Mouse (Mus musculus) kidney, embryonic 14.5 days (tissue): ENCODE measurements around the gene Tbx10. TPM values are rescaled to one million over a fixed set of nuclear protein-coding genes. Genes with fewer than 3 reads are reported as not detected.

Source experiments
- ATAC-seq: fragments of 200-750 bp; cut with Nextera tagmentation; 2 replicates; pipeline ENCODE4 v1.8.0; 2017; ENCODE audit warnings: moderate number of reproducible peaks, mild to moderate bottlenecking, moderate TSS enrichment, moderate library complexity; ENCODE audit not compliant: low FRiP score, low TSS enrichment
- H3K27ac ChIP-seq: fragments of 300-500 bp; sonication (generic); 2 replicates; pipeline ENCODE4 v1.5.1; 2014; ENCODE audit warnings: low read depth, mild to moderate bottlenecking, low read length, moderate library complexity, mixed read lengths
- H3K27me3 ChIP-seq: fragments of 300-500 bp; sonication (generic); 2 replicates; pipeline ENCODE4 v1.6.1; 2014; ENCODE audit warnings: mild to moderate bottlenecking, low read length; ENCODE audit not compliant: control insufficient read depth, insufficient read depth
- H3K36me3 ChIP-seq: fragments of 300-500 bp; sonication (generic); 2 replicates; pipeline ENCODE4 v1.6.1; 2014; ENCODE audit warnings: low read length, mixed read lengths; ENCODE audit not compliant: control insufficient read depth, insufficient read depth
- H3K4me1 ChIP-seq: fragments of 300-500 bp; sonication (generic); 2 replicates; pipeline ENCODE4 v1.6.1; 2014; ENCODE audit warnings: low read length, mixed read lengths; ENCODE audit not compliant: control insufficient read depth, insufficient read depth
- H3K4me2 ChIP-seq: fragments of 300-500 bp; sonication (generic); replicated peaks from 2 replicates; pipeline ENCODE4 v1.6.1; 2014; ENCODE audit warnings: low read depth, mild to moderate bottlenecking, low read length
- H3K4me3 ChIP-seq: fragments of 300-500 bp; sonication (generic); 2 replicates; pipeline ENCODE4 v1.5.1; 2014; ENCODE audit warnings: mild to moderate bottlenecking, low read length
- H3K9ac ChIP-seq: fragments of 300-500 bp; sonication (generic); 2 replicates; pipeline ENCODE4 v1.6.1; 2014; ENCODE audit warnings: low read depth, mild to moderate bottlenecking, low read length, moderate library complexity
- H3K9me3 ChIP-seq: fragments of 300-500 bp; sonication (generic); 2 replicates; pipeline ENCODE4 v1.6.1; 2016; ENCODE audit warnings: low read length; ENCODE audit not compliant: control insufficient read depth
- WGBS: fragments of 180-500 bp; shearing (Covaris S2); extraction: QIAGEN DNeasy Blood & Tissue Kit; methylation state at CpG from one replicate; pipeline ENCODE4 v1.1.7; 2014; 5-methylcytosine and 5-hydroxymethylcytosine counted together
- polyA plus RNA-seq: library from polyadenylated mRNA; unstranded; fragments of >200 nt; fragmentation: Nextera tagmentation; extraction: Ambion mirVana; gene quantifications from 2 replicates; pipeline ENCODE4 v1.2.1, GENCODE M21; 2014

Gene Tbx10
- polyA plus RNA-seq, 1 experiment from 2014 or later = 1.1 TPM

GRCm38 (mm10) chr19:3996747-3997146 lies 4.2 kb downstream of the Tbx10 start:
- Histone ChIP-seq H3K9me3 (no peaks in the 10 kb centered on the region), H3K36me3 (no peaks in the 10 kb centered on the region), H3K4me3 (no peak overlapping the region), H3K27me3 (no peaks in the 10 kb centered on the region), H3K27ac (no peak overlapping the region), H3K9ac (no peak overlapping the region), H3K4me2 (no peak overlapping the region), H3K4me1 (peaks cover 37% of the 10 kb centered on the region)
- ATAC-seq = no peak
- WGBS = 82% methylated on average over 8 of the region's 8 CpGs

GRCm38 (mm10) chr19:3997231-3997630 lies 4.7 kb downstream of the Tbx10 start:
- H3K4me2 ChIP-seq = no peak overlapping the region
- no peaks in the 10 kb centered on the region for H3K36me3 ChIP-seq
- H3K4me3 ChIP-seq = no peak overlapping the region
- H3K27me3 ChIP-seq = no peaks in the 10 kb centered on the region
- 53% methylated on average over 8 of the region's 8 CpGs for WGBS
- peaks cover 37% of the 10 kb centered on the region for H3K4me1 ChIP-seq
- no peaks in the 10 kb centered on the region for H3K9me3 ChIP-seq
- no peak for ATAC-seq
- no peak overlapping the region for H3K9ac ChIP-seq
- H3K27ac ChIP-seq = no peak overlapping the region

GRCm38 (mm10) chr19:3998335-3998734 lies 5.8 kb downstream of the Tbx10 start:
- no peak for ATAC-seq
- no peak overlapping the region for H3K9ac ChIP-seq
- no peaks in the 10 kb centered on the region for H3K27me3 ChIP-seq
- no peak overlapping the region for H3K4me2 ChIP-seq
- no peaks in the 10 kb centered on the region for H3K9me3 ChIP-seq
- H3K27ac ChIP-seq = no peak overlapping the region
- 71% methylated on average over 8 of the region's 8 CpGs for WGBS
- H3K36me3 ChIP-seq = no peaks in the 10 kb centered on the region
- H3K4me3 ChIP-seq = no peak overlapping the region
- H3K4me1 ChIP-seq = peaks cover 37% of the 10 kb centered on the region

GRCm38 (mm10) chr19:3999121-3999730 lies 6.7 kb downstream of the Tbx10 start:
- Histone ChIP-seq H3K9me3 (no peaks in the 10 kb centered on the region), H3K4me3 (peak overlapping the region; percentile 76; the same call in 1 of the 2 replicates), H3K27me3 (no peaks in the 10 kb centered on the region), H3K4me2 (peak overlapping the region; percentile 92), H3K36me3 (no peaks in the 10 kb centered on the region), H3K9ac (peak overlapping the region; percentile 23; the same call in 1 of the 2 replicates), H3K4me1 (peaks cover 37% of the 10 kb centered on the region), H3K27ac (no peak overlapping the region)
- ATAC-seq = no peak
- 79% methylated on average over 9 of the region's 9 CpGs for WGBS

GRCm38 (mm10) chr19:4000119-4000900 lies 7.8 kb downstream of the Tbx10 start, which contains the start of the genes Nudt8 and Gm49405:
Nudt8 (plus strand) TSS chr19:4000580.
Gm49405 (plus strand) TSS chr19:4000626.
- Histone ChIP-seq H3K9me3 (no peaks in the 10 kb centered on the region), H3K4me1 (peaks cover 32% of the 10 kb centered on the region), H3K4me2 (peak within 1 kb of the TSS; percentile 92), H3K36me3 (no peaks in the 10 kb centered on the region), H3K9ac (peak within 1 kb of the TSS; percentile 85), H3K27me3 (no peaks in the 10 kb centered on the region), H3K4me3 (peak within 1 kb of the TSS; percentile 76), H3K27ac (peak within 1 kb of the TSS; percentile 93)
- 0% methylated on average over 64 of the region's 64 CpGs for WGBS
- peak; percentile 91 for ATAC-seq

GRCm38 (mm10) chr19:4000949-4001525 lies 8.5 kb downstream of the Tbx10 start:
- H3K9ac ChIP-seq = peak overlapping the region; percentile 85
- no peaks in the 10 kb centered on the region for H3K9me3 ChIP-seq
- peaks cover 32% of the 10 kb centered on the region for H3K4me1 ChIP-seq
- 0 out of 2 replicates have a peak, but pooled peaks have one; percentile 4 for ATAC-seq
- peak overlapping the region; percentile 76 for H3K4me3 ChIP-seq
- peak overlapping the region; percentile 92 for H3K4me2 ChIP-seq
- H3K27ac ChIP-seq = peak overlapping the region; percentile 93
- peaks cover 3% of the 10 kb centered on the region for H3K36me3 ChIP-seq
- WGBS = 14% methylated on average over 17 of the region's 17 CpGs
- H3K27me3 ChIP-seq = no peaks in the 10 kb centered on the region

GRCm38 (mm10) chr19:4001752-4002151 lies 9.2 kb downstream of the Tbx10 start:
- H3K4me1 ChIP-seq = peaks cover 26% of the 10 kb centered on the region
- no peak overlapping the region for H3K4me3 ChIP-seq
- H3K36me3 ChIP-seq = peaks cover 10% of the 10 kb centered on the region
- no peak for ATAC-seq
- 76% methylated on average over 5 of the region's 5 CpGs for WGBS
- H3K27me3 ChIP-seq = no peaks in the 10 kb centered on the region
- H3K27ac ChIP-seq = no peak overlapping the region
- H3K4me2 ChIP-seq = no peak overlapping the region
- H3K9ac ChIP-seq = no peak overlapping the region
- H3K9me3 ChIP-seq = no peaks in the 10 kb centered on the region

- Histone ChIP-seq H3K36me3 (peaks cover 24% of the 10 kb centered on the region), H3K4me3 (no peak within 1 kb of the TSS), H3K27me3 (no peaks in the 10 kb centered on the region), H3K9me3 (no peaks in the 10 kb centered on the region), H3K4me2 (no peak within 1 kb of the TSS), H3K27ac (no peak within 1 kb of the TSS), H3K9ac (no peak within 1 kb of the TSS), H3K4me1 (peaks cover 21% of the 10 kb centered on the region)
- ATAC-seq = no peak
- 67% methylated on average over 1 of the region's 1 CpGs for WGBS
These were observed 10.6 kb downstream of the Tbx10 start, which contains the start of gene Doc2g for GRCm38 (mm10) chr19:4003112-4003511. Doc2g (plus strand) TSS chr19:4003313.

GRCm38 (mm10) chr19:4003641-4004040 lies 11.1 kb downstream of the Tbx10 start:
- no peak overlapping the region for H3K27ac ChIP-seq
- no peak overlapping the region for H3K4me3 ChIP-seq
- no peak for ATAC-seq
- H3K4me1 ChIP-seq = peaks cover 21% of the 10 kb centered on the region
- no peaks in the 10 kb centered on the region for H3K9me3 ChIP-seq
- H3K4me2 ChIP-seq = no peak overlapping the region
- peaks cover 29% of the 10 kb centered on the region for H3K36me3 ChIP-seq
- no peaks in the 10 kb centered on the region for H3K27me3 ChIP-seq
- WGBS = 74% methylated on average over 12 of the region's 12 CpGs
- H3K9ac ChIP-seq = no peak overlapping the region
